Mouse (Mus musculus) lung, adult 18-20 months (tissue): ENCODE results near the gene Ift172.

Experiments
- DNase-seq, 2 experiments: peaks; one replicate each; pipeline ENCODE4 v3.0.0; 2022; ENCODE audit warnings: mixed read lengths in 2 of 2

Ift172 gene

GRCm38 (mm10) chr5:31290521-31291360 is at the start of gene Ift172:
Gene Ift172 (minus strand): TSS chr5:31291116.
- DNase-seq = peak; percentile 98 to 99

GRCm38 (mm10) chr5:31328255-31328654 is 37.3 kb upstream of the Ift172 start:
- peak; percentile 46 to 65 for DNase-seq

GRCm38 (mm10) chr5:31326850-31327249 is 35.9 kb upstream of the Ift172 start:
- peak in 1 of 2 experiments; percentile 2 for DNase-seq

GRCm38 (mm10) chr5:31324085-31324484 is 33.2 kb upstream of the Ift172 start:
- DNase-seq = no peak

- no peak for DNase-seq
Observed at GRCm38 (mm10) chr5:31322776-31323175, 31.9 kb upstream of the Ift172 start.

GRCm38 (mm10) chr5:31312806-31313205 is 21.9 kb upstream of the Ift172 start:
- DNase-seq = no peak

GRCm38 (mm10) chr5:31303093-31303492 is 12.2 kb upstream of the Ift172 start:
- no peak for DNase-seq

- DNase-seq = no peak
Observed at GRCm38 (mm10) chr5:31301866-31302265, 10.9 kb upstream of the Ift172 start.

- DNase-seq = no peak
Observed at GRCm38 (mm10) chr5:31298486-31298885, 7.6 kb upstream of the Ift172 start.

GRCm38 (mm10) chr5:31297981-31298380 is 7.1 kb upstream of the Ift172 start:
- DNase-seq = no peak

- no peak for DNase-seq
Observed at GRCm38 (mm10) chr5:31297047-31297757, 6.3 kb upstream of the Ift172 start, which contains the start of gene Gckr. Gene Gckr (plus strand): TSS chr5:31297443.

- peak in 1 of 2 experiments; percentile 11 for DNase-seq
Observed at GRCm38 (mm10) chr5:31295606-31296141, 4.8 kb upstream of the Ift172 start, which contains the start of gene Fndc4. Gene Fndc4 (minus strand): TSS chr5:31296080.

GRCm38 (mm10) chr5:31294964-31295605 is 4.2 kb upstream of the Ift172 start:
- DNase-seq = no peak

- no peak for DNase-seq
Observed at GRCm38 (mm10) chr5:31291361-31291688, 409 bp upstream of the Ift172 start.

- no peak for DNase-seq
Observed at GRCm38 (mm10) chr5:31289626-31290230, 1.2 kb downstream of the Ift172 start.

GRCm38 (mm10) chr5:31288655-31289054 is 2.3 kb downstream of the Ift172 start:
- DNase-seq = no peak

GRCm38 (mm10) chr5:31288225-31288624 is 2.7 kb downstream of the Ift172 start:
- no peak for DNase-seq

GRCm38 (mm10) chr5:31279245-31279988 is 11.5 kb downstream of the Ift172 start:
- no peak for DNase-seq

GRCm38 (mm10) chr5:31273018-31273417 is 17.9 kb downstream of the Ift172 start:
- DNase-seq = no peak

GRCm38 (mm10) chr5:31267686-31268085 is 23.2 kb downstream of the Ift172 start:
- DNase-seq = no peak

- no peak for DNase-seq
Observed at GRCm38 (mm10) chr5:31266101-31266500, 24.8 kb downstream of the Ift172 start.

GRCm38 (mm10) chr5:31257616-31258015 is 33.3 kb downstream of the Ift172 start:
- DNase-seq = no peak
